Mouse (Mus musculus): ENCODE measurements around the gene Dnmt3l.
"Not testable (repeated sequence)": the region's sequence is repeated elsewhere in the genome, so short reads cannot be mapped to it uniquely, and the experiment has no call there.

The Dnmt3l gene

DNA sequence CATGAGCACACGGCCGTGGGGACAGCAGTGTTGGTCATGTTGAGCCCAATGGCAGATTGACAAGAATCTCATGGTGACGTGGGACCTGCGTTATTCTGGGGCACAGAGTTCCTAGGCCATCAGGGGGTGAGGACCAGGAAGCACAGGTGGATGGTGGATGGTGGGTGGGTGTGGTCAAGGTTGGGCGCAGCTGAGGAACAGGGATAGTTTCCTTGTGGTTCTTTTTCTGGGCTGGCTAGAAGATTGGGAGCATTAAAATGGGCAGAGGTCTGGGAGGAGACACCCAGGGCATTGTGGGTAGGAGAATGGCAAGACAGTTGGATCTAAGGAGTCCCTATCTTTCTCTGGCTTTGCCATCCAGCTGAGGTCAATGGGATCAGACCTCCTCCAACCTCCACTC, at the start of gene Dnmt3l:
Dnmt3l (plus strand) TSS at position 301 of the 400 bp plus-strand sequence.
- DNase-seq (ENCODE audit: low spot score), result no peak

GRCm38 (mm10) chr10:77995639-77996038, 46.1 kb upstream of the Dnmt3l start:
- DNase-seq (ENCODE audit: low spot score), result no peak

DNA sequence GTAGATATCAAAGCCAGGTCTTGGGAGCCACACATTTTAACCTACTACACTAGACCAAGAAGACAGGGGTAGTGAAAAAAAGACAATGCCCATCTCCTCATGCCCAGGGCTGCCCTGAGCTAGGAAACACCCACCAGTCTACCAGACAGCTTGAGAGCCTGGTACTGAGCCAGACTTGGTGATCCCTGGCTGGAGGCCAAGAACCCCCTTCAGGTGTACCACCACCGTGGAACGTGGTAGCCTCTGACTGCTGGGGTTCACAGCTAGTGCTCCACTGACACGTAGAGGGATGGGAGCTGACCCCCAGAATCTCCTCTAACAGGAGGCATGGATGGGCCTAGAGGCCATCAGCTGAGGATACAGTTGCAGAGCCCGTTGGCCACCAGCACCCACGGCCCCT, 41.5 kb upstream of the Dnmt3l start:
- DNase-seq (ENCODE audit: low spot score), result no peak

DNA sequence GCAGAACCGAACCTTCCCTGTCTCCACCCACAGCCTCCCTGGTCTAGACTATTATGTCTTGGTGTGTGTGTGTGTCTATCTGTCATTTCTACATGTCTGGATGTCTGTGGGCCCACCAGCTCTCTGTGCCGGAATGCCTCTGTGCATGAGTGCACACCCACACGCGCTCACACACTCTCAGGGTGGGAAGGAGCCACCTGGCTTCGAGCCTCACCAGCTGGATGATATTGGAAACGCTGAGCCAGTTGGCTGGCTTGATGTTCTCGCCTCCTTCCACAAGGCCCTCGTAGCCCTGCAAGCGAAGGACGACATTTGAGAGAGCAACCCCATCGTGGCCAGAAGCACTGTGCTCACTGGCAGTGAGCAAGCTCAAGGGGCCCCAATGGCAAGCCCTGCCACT, 40.0 kb upstream of the Dnmt3l start:
- DNase-seq (ENCODE audit: low spot score), result peak; percentile 84

DNA sequence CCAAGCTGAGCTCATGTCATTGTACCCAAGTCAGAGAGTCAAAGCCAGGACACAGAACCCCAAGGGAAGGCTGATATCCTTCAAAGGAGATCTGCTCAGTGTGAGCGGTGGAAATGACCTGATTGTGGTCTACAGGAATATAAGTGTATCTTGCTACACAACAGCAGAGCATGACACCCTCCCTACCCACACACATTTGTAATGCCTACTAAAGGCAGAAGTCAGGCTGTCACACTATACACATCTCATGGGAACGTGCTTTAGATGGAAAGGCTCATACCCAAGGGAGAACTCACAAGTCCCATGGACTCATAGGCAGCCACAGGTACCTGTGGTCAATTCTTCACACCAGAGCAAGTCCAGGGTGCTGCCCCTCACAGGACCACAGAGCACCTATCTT, 39.4 kb upstream of the Dnmt3l start:
- DNase-seq (ENCODE audit: low spot score), result no peak

DNA sequence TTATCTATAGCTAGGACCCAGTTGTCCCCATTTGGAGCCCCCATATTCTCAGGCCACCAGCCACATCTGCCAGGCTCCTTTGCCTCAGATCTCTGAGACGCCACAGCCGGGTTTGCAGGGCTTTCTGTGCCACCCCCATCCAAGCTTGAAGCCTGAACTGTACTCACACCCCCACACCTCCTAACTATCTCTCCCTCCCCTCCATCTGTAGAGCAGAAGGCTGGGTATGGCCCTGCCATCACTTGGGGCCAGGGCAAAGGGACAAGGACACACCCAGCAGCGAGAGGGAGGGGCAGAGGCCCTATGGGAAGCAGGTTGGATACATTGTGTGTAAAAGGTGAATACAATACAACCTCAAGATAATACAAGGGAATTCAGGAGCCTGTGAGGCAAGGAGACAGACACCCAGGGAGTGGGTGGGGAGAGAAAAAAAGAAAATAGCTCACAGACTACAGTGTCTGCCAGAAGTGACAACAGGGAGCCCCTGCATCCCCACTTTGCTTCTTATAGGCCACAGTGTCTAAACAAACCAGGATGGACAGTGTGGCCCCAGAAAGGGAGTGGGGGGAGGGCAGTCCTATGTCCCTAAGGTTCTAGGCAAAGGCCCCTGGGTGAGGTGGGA, 37.2 kb upstream of the Dnmt3l start:
- DNase-seq (ENCODE audit: low spot score), result no peak

DNA sequence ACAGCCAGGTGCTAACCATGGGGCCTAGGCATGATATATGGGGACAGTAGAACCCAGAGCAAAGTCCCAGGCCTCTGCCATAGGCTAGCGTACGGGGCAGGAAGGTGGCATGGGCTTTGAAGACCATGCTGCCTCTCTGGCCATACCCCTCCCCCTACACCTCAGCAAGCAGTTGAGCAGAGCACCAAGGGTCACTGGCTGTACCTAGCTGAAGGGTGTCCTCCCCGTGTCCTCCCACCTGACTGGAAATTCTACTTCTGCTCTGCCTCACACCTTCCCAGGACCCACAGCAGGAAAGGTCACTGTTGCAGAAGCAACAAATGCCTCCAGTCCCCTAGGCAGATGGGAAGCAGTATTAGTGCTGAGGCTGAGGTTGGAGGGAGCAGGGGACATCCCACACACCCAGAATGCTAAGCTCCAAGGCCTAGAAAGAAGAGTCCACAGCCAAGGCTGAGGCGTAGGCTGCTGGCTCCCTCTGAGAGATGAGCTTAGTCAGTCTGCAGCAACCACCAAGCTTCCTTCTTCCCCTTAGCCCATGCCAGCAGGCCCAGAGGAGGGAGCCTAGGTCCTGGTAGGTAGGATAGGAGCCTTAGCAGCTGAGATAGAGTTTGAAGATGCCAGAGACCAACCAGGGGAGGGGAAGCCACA, 35.8 kb upstream of the Dnmt3l start:
- DNase-seq (ENCODE audit: low spot score), result no peak

DNA sequence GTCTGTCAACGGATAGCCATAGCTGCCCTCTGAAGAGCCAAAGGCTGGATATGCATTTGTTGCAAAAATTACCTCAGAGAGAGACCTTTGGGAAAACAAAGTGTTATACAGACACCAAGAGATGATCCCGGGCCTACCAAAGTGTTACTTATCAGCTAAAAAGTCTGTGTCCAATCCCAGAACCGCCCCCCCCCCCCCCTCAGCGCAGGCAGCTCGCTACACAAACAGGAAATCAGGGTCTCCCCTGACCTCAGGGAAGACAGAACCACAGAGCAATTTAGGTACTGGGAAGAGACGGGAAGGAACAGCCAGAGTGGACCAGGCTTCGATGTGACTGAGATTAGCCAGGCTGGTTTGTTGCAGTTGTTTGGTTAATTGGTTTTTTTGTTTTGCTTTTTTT, 34.5 kb upstream of the Dnmt3l start:
- no peak for DNase-seq (ENCODE audit: low spot score)

GRCm38 (mm10) chr10:78008169-78008568, 33.6 kb upstream of the Dnmt3l start:
- no peak for DNase-seq (ENCODE audit: low spot score)

- peak; percentile 79 for DNase-seq (ENCODE audit: low spot score)
These were observed 32.4 kb upstream of the Dnmt3l start for GRCm38 (mm10) chr10:78009184-78009944.

- no peak for DNase-seq (ENCODE audit: low spot score)
These were observed 31.8 kb upstream of the Dnmt3l start, which contains the start of gene Pfkl for GRCm38 (mm10) chr10:78009945-78010293. Pfkl (minus strand) TSS chr10:78010083.

DNA sequence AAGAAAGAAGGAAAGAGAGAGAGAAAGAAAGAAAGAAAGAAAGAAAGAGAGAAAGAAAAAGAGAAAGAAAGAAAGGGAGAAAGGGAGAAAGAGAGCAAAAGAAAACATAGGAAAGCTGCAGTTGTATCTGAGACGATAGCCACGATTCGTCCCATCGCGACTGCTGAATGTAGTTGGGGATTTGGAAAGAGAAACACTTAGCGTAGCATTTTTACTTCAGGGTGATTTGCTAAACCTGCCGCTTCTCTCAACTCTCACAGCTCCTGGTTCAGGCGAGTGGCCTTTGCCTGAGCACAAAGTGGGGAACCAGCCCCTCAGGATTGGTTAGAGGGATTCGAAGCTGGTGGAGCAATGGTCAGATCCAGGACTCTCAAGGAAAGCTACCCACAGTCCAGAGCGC, 31.4 kb upstream of the Dnmt3l start:
- no peak for DNase-seq (ENCODE audit: low spot score)

DNA sequence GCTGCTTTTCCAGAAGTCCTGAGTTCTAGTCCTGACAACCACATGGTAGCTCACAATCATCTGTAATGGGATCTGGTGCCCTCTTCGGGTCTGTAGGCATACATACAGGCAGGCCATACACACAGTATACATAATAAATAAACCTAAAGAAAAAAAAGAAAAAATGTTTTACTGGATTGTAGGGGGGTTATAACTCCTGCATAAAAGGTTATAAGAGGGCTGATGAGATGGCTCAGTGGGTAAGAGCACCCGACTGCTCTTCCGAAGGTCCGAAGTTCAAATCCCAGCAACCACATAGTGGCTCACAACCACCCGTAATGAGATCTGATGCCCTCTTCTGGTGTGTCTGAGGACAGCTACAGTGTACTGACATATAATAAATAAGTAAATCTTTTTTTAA, 30.6 kb upstream of the Dnmt3l start:
- DNase-seq (ENCODE audit: low spot score), result not testable (repeated sequence)

- DNase-seq (ENCODE audit: low spot score), result no peak
These were observed 28.9 kb upstream of the Dnmt3l start for GRCm38 (mm10) chr10:78012661-78013495.

DNA sequence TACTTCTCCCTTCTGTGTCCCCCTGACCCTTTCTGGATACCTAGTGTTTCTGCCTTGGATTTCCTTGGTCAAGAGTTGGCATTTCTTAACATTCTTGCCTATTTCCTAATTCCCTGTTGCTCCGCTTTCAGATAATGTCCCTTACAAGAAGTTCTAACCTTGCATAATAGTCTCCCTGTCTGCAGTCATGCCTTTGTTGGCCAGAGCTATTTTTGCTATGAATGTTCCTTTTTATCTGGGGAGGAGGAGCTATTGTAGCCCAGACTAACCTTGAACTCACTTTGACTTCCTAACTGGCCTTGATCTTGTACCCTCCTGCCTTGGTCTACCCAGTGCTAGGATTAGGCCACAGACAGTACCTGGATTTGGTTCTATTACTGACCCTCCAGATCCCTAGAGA, 26.3 kb upstream of the Dnmt3l start:
- no peak for DNase-seq (ENCODE audit: low spot score)

- no peak for DNase-seq (ENCODE audit: low spot score)
These were observed 25.4 kb upstream of the Dnmt3l start for GRCm38 (mm10) chr10:78016366-78016765.

GRCm38 (mm10) chr10:78018797-78019203, 22.9 kb upstream of the Dnmt3l start:
- DNase-seq (ENCODE audit: low spot score), result no peak

GRCm38 (mm10) chr10:78019291-78019690, 22.5 kb upstream of the Dnmt3l start:
- DNase-seq (ENCODE audit: low spot score), result no peak

- DNase-seq (ENCODE audit: low spot score), result not testable (repeated sequence)
These were observed 21.8 kb upstream of the Dnmt3l start for GRCm38 (mm10) chr10:78019984-78020383.

- DNase-seq (ENCODE audit: low spot score), result not testable (repeated sequence)
These were observed 16.3 kb upstream of the Dnmt3l start for GRCm38 (mm10) chr10:78025453-78025852.

- no peak for DNase-seq (ENCODE audit: low spot score)
These were observed 13.6 kb upstream of the Dnmt3l start for GRCm38 (mm10) chr10:78028129-78028528.

DNA sequence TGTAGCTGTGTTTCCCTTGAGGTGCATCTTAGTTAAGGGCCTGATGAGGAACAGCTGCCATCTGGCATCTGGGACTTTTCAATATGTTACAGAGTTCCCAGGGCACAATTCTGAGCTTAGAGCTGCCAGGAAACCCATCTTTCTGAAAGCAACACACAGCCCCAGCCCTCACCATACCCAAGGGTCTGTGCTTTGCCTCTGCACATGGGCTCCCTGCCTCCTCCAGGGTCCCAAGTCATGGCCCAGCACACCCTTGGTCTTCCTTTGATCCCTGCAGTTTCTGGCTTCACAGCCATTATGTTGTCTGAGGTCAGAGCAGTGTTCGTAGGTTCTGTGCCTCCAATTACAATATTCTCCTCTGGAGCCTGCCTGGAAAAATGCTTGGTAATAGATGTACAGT, 12.7 kb upstream of the Dnmt3l start:
- no peak for DNase-seq (ENCODE audit: low spot score)

Data from layer of hippocampus, adult 9-10 months (tissue).